Mouse (Mus musculus): Measurements from ENCODE around the gene Gm4064. TPM values are rescaled to one million over a fixed set of nuclear protein-coding genes. Genes with fewer than 3 reads are reported as not detected.

Gm4064 gene
- polyA plus RNA-seq (2012; rRNA removed), result not detected in 2 replicates

GRCm38 (mm10) chrY:2796105-2796504 lies at the start of gene Gm4064:
Gene Gm4064, minus strand, starts transcription at chrY:2796205.

GRCm38 (mm10) chrY:2830380-2830779 lies 34.4 kb upstream of the Gm4064 start, which contains the start of the genes Rbmy and Gm10256:
Gene Rbmy, plus strand, starts transcription at chrY:2830680.
Gene Gm10256, plus strand, starts transcription at chrY:2830699.

Other genes with a start within 250 kb of the Gm4064 start
- not detected in 2 replicates for gene H2al2c, start 197.1 kb downstream of the Gm4064 start, polyA plus RNA-seq (2012; rRNA removed)
- not detected in 2 replicates for gene Sry, start 132.5 kb downstream of the Gm4064 start, polyA plus RNA-seq (2012; rRNA removed)
- not detected in 2 replicates for gene H2al2b, start 75.5 kb downstream of the Gm4064 start, polyA plus RNA-seq (2012; rRNA removed)
- not detected in 2 replicates for gene Rbmy, start 34.5 kb upstream of the Gm4064 start, polyA plus RNA-seq (2012; rRNA removed)
- not detected in 2 replicates for gene Gm10256, start 34.5 kb upstream of the Gm4064 start, polyA plus RNA-seq (2012; rRNA removed)
- gene Gm10352, start 104.8 kb upstream of the Gm4064 start, polyA plus RNA-seq (2012; rRNA removed), result not detected in 2 replicates
- gene Gm29289, start 136.4 kb upstream of the Gm4064 start, polyA plus RNA-seq (2012; rRNA removed), result not detected in 2 replicates

Measured in stomach, adult 2 months (tissue).